Mouse (Mus musculus) embryonic facial prominence, embryonic 15.5 days (tissue): ENCODE measurements at regions not wholly inside any gene's neighbourhood (a gene's known extent, or its start where the extent isn't known, plus 50 kb on each side); places are given as distances from the start of the nearest gene placed in this dataset.
A peak's percentile ranks its signal among the peaks of the same experiment; 100 is the strongest.

Source experiments
- ATAC-seq: fragments of 200-750 bp; cut with Nextera tagmentation; 2 replicates; pipeline ENCODE4 v1.8.0; 2017; ENCODE audit warnings: low read depth, moderate TSS enrichment; ENCODE audit not compliant: insufficient number of reproducible peaks, low FRiP score, low TSS enrichment
- H3K27ac ChIP-seq: fragments of 300-500 bp; sonication (generic); replicated peaks from 2 replicates; pipeline ENCODE4 v1.5.1; 2015; ENCODE audit warnings: mild to moderate bottlenecking, inconsistent platforms
- H3K27me3 ChIP-seq: fragments of 300-500 bp; sonication (generic); 2 replicates; pipeline ENCODE4 v1.6.1; 2015; ENCODE audit warnings: inconsistent platforms
- H3K36me3 ChIP-seq: fragments of 300-500 bp; sonication (generic); 2 replicates; pipeline ENCODE4 v1.6.1; 2015; ENCODE audit warnings: mild to moderate bottlenecking, inconsistent platforms
- H3K4me1 ChIP-seq: fragments of 300-500 bp; sonication (generic); 2 replicates; pipeline ENCODE4 v1.6.1; 2015; ENCODE audit warnings: inconsistent platforms
- H3K4me2 ChIP-seq: fragments of 300-500 bp; sonication (generic); replicated peaks from 2 replicates; pipeline ENCODE4 v1.6.1; 2015; ENCODE audit warnings: mild to moderate bottlenecking, inconsistent platforms
- H3K4me3 ChIP-seq: fragments of 300-500 bp; sonication (generic); replicated peaks from 2 replicates; pipeline ENCODE4 v1.5.1; 2015; ENCODE audit warnings: mild to moderate bottlenecking, inconsistent platforms
- H3K9ac ChIP-seq: fragments of 300-500 bp; sonication (generic); 2 replicates; pipeline ENCODE4 v1.6.1; 2015; ENCODE audit warnings: inconsistent platforms
- H3K9me3 ChIP-seq: fragments of 300-500 bp; sonication (generic); replicated peaks from 2 replicates; pipeline ENCODE4 v1.6.1; 2016; ENCODE audit warnings: inconsistent platforms
- WGBS: fragments of 180-500 bp; shearing (Covaris S2); methylation state at CpG from one replicate; pipeline ENCODE4 v1.1.7; 2015; 5-methylcytosine and 5-hydroxymethylcytosine counted together

DNA sequence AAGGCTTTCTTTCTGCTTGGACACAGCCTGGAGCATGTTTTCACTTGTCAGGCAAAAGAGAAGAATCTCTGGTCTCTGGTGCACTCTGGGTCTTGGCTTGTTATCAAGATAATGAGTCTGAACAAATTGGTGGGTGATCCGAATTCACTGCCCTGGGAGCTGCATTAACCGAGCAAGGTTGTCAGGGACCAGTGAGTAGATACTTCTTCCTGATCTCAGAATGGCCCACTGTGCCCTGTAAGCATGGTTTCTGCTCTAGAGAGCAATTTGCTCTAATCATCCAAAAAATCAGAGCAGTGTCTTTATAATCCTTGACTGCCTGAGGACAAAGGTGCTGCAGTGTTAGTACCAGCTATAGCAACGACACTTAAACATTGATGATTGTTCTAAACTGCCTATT, 97.2 kb upstream of the 1500015O10Rik start:
- no peaks in the 10 kb centered on the region for H3K9me3 ChIP-seq
- 37% methylated on average over 3 of the region's 3 CpGs for WGBS
- H3K27me3 ChIP-seq, result no peaks in the 10 kb centered on the region
- H3K27ac ChIP-seq, result no peak overlapping the region
- H3K4me3 ChIP-seq, result no peak overlapping the region
- no peaks in the 10 kb centered on the region for H3K36me3 ChIP-seq
- H3K9ac ChIP-seq, result no peak overlapping the region
- no peaks in the 10 kb centered on the region for H3K4me1 ChIP-seq
- no peak overlapping the region for H3K4me2 ChIP-seq
- no peak for ATAC-seq

DNA sequence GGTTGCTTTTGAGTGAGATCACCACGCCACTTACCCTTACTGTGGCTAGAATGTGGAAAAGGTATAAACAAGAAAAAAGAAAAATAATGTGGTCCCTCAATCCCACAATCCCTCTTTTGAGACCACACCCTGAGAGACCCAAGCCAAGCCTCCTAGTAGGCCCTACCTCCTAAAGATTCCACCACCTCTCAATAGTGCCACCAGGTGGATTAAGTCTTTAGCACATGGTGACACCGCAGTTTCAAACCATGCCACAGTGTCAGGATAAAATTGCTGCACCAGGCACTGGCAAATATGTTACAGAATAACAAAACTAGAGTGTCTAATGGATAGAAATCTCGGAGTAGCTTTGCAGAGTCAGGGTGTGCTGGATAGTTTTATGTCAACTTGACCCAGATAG, 94.7 kb upstream of the 1500015O10Rik start:
- H3K4me1 ChIP-seq, result no peaks in the 10 kb centered on the region
- H3K36me3 ChIP-seq, result no peaks in the 10 kb centered on the region
- no peaks in the 10 kb centered on the region for H3K27me3 ChIP-seq
- H3K27ac ChIP-seq, result no peak overlapping the region
- H3K9me3 ChIP-seq, result no peaks in the 10 kb centered on the region
- no peak overlapping the region for H3K4me2 ChIP-seq
- no peak overlapping the region for H3K9ac ChIP-seq
- ATAC-seq, result no peak; the same call in 1 of the 2 replicates
- no peak overlapping the region for H3K4me3 ChIP-seq
- 73% methylated on average over 3 of the region's 3 CpGs for WGBS

DNA sequence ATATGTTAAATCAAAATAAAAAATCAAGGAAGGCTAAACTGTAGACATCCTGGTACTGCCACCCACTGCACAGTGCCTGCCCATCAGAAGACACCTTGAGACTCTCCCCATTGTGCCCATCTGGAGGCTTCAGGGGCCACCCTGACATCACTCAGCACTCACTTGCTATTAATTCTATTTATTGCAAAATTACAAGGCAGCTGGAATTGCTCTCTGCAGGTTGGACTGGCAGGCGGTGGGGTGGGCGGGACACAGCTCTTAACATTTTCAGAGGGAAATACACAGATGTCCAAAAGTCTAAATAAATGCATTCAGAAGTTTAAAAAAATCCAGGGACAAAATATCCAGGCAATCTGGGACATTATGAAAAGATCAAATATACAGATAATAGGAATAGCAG, 92.4 kb upstream of the 1500015O10Rik start:
- Histone ChIP-seq H3K27ac (no peak overlapping the region), H3K4me3 (no peak overlapping the region), H3K4me1 (no peaks in the 10 kb centered on the region), H3K27me3 (no peaks in the 10 kb centered on the region), H3K36me3 (no peaks in the 10 kb centered on the region), H3K4me2 (no peak overlapping the region), H3K9me3 (no peaks in the 10 kb centered on the region), H3K9ac (no peak overlapping the region)
- 79% methylated on average over 2 of the region's 2 CpGs for WGBS
- no peak for ATAC-seq

DNA sequence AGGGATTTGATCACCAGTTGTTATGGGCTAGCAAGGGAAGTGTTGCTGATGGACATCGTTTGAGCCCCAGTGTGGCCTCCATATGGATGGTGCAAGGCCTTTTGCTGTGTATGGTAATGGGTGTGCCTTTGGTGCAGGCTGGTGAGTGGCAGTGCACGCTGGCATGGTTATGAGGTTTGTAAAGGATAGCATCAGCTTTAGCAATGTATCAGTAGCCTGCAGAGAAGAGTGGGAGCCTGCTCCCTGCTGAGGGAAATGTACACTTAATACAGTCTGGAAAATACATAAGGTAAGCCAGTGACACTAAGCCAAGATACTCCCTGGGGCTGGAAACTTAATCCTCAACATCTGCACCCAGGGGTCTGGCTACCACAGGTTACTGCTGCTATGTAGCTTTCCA, 58.4 kb upstream of the 1500015O10Rik start:
- no peaks in the 10 kb centered on the region for H3K9me3 ChIP-seq
- 35% methylated on average over 2 of the region's 2 CpGs for WGBS
- no peaks in the 10 kb centered on the region for H3K27me3 ChIP-seq
- no peak overlapping the region for H3K4me2 ChIP-seq
- H3K4me3 ChIP-seq, result no peak overlapping the region
- no peak overlapping the region for H3K27ac ChIP-seq
- no peaks in the 10 kb centered on the region for H3K4me1 ChIP-seq
- H3K36me3 ChIP-seq, result no peaks in the 10 kb centered on the region
- ATAC-seq, result peak; percentile 54; the same call in 1 of the 2 replicates
- H3K9ac ChIP-seq, result no peak overlapping the region
